Mouse (Mus musculus) fat pad, adult 2 months (tissue): ENCODE results near the gene Pfkp.
A peak's percentile ranks its signal among the peaks of the same experiment; 100 is the strongest.

Source experiments
- DNase-seq: peaks from one replicate; pipeline ENCODE4 v3.0.0-alpha.2; 2011; ENCODE audit warnings: low read depth, low spot score; ENCODE audit errors: extremely low read depth

Pfkp gene

DNA sequence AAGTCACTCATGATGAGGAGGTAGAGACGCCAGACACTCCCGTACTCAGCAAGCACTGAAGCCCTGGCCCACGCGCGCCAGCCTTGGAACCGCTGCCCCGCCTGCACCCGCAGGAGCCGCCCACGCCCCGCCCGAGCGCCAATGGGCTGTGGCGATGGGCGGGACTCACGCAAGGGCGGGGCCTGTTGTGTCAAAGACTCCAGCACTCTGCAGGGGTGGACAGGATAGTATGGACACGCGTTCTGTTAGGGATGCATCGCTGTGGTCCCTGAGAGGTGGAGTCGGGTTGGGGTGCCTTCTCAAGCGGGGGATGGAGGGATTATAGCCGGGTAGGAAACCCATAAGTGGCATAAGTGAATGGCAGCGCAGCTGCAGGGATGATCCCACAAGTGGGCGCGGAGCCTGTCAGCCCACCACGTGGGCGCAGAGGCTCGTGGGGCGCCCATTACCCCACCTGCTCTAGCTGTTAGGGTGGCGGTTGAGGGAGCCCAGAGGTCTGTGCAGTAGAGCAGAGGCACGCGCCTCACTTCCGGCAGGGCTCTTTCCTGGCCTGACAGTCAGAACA, at the start of gene Pfkp:
Gene Pfkp (minus strand): TSS at position 109 of the 565 bp plus-strand sequence.
- DNase-seq = no peak

DNA sequence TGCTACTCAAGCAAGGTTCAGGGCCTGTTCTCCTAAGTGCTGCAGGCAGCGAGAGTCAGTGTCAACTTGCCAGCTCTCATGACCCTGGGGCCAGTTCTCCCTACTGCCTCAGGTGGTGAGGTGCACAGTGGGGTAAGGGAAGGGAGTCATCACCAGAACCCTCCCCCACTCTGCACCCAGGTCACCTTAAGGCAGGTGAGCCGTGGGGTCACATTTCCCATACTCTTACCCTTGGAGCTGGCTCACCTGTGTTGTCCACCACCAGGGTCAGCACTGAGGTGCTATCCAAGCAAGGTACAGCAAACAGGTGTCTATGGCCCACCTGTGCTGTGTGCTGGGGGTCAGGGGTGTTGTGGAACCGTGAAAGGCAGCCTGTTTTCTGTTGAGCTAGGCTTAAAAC, 42.0 kb upstream of the Pfkp start:
- no peak for DNase-seq

DNA sequence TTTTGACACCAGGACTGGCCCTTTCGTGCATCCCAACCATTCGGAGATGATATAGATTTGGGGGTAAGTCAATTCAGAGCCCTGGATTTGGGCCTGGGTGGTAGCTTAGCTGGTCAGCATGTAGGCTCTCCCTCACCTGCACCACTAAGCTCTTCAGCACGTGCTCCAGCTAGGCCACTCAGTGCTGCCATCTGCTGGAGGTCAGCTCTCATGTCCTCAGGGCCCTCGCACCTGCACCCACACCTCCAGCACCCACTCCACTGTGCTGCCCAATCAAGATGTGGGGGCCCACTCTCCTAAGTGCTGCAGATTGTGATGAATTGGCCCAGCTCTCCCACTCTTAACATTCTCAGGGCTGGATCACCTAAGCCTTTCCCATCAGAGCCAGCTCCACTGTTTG, 41.4 kb upstream of the Pfkp start:
- no peak for DNase-seq

DNA sequence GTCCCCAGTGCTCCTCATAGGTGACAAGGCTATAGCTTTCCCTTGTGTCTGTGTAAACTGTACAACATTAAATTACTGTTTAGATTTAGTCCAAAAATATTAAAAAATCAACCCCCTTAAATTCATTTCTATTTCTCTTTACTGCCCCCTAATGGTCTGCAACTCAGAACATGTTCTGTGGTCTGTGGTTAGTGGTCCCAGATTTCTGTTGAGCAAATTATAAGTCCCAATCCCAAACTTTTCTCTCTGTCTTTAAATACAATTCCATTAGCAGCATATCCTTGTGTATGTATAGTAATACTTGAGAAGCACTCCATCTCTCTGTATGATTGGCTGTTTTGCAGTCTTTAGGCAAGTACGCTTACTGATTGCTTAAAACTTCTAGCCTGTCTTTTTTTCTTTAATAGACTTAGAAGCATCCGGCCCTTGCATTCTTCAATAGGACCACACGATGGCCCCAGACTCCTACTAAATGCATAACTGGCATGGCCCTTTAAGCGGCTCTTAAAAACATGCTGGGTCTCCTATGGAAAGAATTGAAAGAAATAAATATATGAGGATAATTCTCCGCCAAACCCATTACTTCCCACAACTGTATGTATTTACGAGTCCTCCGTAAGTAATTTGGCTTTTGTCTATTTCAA, 40.3 kb upstream of the Pfkp start:
- DNase-seq = no peak

DNA sequence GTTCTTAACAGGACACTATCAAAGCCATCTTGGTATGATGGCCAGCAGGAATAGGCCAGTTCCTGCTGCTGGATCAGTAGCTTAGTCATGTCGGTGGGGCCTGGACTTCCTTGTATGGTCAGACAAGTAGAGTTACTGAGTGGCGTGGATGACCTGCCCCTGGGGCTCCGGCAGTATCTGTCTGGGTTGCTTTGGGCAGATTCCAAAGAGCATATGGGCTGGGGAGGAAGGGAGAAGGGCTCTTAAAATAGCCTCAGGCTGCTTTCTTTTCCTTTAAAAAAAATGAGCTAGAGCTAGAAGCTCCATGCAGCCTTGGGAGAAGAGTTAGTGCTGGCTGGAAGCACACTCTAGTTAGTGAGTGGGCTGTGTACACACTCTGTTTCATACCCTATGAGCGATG, 18.3 kb upstream of the Pfkp start:
- no peak for DNase-seq

DNA sequence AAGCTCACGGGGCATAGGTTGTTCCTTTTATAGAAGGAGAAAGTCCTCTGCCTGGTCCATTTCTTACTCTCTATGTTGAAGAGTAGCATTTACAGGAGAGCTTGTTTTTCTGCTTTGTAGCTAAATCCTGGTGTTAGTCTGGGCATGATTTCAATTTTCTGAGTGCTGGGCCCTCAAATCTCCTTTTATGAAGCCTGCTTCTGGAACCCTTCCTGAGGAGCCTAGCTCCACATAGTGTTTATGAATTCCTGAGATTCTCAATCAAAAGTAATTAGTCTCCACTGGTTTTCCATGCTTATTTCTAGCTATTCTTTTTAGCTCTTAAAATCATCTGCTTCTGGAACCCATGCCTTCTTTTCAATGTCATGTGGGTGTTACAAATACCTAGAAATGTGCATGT, 16.9 kb upstream of the Pfkp start:
- no peak for DNase-seq

DNA sequence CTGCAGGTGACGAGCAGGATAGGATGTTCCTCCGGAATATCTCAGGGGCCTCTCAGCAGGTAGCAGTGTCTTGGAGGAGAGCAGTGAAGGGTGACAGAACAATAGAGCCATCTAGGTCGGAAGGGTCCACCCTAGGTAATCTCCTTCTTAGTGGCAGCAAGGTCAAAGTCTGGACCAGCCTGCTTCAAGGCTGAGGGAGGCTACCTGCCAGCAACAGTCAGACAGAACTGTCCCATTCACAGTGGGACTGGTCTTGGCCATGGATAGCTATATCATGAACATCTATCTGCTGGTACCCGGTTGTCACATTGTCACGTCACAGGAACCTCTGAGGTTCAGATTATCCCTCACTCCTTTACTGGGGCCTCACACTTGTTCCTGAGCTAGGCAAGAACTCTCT, 15.6 kb upstream of the Pfkp start:
- no peak for DNase-seq

GRCm38 (mm10) chr13:6659314-6659713, 10.7 kb upstream of the Pfkp start:
- peak; percentile 54 for DNase-seq

- no peak for DNase-seq
These were observed 8.7 kb upstream of the Pfkp start for GRCm38 (mm10) chr13:6657300-6657699.

DNA sequence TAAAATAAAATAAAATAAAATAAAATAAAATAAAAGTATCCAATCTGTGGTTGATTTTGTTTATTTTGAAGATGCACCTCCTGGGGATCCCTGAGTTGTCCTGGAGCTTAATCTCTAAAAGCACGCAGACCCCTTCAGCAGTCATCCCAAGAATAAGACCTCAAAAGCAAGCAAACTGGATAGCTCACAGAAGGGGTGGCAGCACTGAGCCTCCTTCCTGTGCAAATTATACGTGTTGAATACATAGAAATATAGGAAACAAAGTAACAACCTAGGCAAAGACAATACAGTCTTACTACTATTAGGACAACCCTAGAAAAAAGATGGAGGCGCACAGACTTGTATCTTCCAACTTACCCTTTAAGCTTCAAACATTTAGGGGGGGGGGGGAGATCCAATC, 965 bp upstream of the Pfkp start:
- no peak for DNase-seq

DNA sequence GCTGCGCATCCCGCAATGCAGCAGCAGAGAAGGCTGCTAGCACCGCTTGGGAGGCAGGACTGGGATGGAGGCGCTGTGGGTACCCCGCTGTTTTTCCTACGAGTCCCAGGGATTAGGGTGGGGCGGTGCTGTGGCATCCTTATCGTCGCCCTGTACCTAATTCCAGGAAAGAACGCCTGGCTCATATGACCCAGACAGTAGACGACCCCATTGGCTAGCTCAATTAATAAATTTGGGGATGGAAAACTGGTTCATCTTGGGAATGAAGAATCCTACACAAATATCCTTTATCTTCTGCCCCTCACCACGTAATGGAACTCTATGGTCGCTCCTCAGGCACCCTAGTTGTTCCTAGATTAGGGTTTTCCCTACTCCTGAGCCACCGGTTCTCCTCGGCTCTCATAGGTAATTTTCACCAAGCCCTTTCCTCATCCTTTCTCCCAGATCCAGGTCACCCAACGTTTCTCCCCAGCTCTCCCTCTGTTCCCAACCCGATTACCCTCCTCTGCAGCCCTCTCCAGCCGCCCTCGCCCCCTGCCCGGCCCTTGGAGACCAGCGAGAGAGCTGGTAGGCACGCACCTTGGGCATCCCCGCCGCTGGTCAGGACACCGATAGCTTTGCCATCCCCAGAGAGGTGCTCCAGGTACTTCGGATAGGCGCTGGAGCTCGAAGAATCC, 447 bp downstream of the Pfkp start:
- no peak for DNase-seq

GRCm38 (mm10) chr13:6647067-6647991, 1.2 kb downstream of the Pfkp start:
- DNase-seq = no peak

GRCm38 (mm10) chr13:6646674-6647066, 1.9 kb downstream of the Pfkp start:
- DNase-seq = no peak

DNA sequence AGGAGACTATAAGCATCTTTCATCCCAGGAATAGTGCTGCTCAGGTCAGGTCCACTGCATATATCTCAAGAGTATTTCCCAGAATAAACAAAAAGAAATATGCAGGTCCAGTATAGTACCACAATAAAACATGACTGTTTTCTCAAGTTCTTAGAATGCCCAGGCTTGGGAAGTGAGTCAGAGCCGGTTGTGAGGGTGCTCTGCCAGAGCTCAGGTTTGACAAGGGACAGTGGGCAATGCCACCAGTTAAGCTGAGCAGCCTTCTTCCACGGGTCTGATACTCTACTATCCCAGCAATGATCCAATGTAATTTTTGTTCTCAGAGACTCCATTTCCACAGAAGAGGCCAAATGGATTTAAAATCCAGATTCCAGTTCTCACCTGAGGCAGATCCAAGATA, 2.3 kb downstream of the Pfkp start:
- DNase-seq = no peak

GRCm38 (mm10) chr13:6643968-6644367, 4.6 kb downstream of the Pfkp start:
- DNase-seq = no peak

- DNase-seq = no peak
These were observed 5.6 kb downstream of the Pfkp start for GRCm38 (mm10) chr13:6643026-6643425.

DNA sequence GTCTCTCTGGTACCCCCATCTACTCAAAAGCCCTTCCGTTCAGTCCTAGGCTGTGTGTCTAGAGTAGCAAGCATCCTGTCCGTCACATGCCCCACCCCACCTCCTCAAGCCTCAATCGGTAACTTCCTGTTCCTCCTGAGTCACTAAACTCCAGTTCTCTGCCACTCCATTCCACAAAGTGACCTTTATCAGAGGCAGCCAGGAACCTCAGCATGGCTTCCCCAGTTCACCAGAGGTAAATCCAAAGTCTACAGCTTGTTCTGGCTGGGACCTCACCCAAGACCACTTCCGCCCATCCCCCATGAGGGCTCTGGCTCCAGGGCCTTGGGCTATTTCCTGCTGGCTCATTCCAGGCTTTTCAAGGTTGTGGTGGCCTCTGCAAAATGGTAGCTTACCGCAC, 6.1 kb downstream of the Pfkp start:
- DNase-seq = no peak

DNA sequence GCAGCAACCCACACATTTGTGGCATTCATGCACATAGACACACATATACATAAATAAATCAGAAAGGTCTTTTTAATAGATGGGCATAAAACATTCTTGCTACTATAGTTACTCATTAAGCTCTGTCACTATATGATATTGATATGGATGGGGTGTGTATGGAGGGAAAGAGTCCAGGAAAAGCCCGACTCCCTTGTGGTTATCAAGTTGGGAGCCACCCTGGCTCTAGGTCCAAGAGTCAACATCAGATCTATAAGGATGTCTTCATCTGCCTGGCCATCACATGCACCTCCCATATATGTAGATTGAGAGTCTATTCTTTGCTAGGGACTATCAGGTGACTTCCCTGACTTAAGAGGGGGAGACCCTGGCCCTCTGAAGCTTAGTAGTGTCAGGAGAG, 7.1 kb downstream of the Pfkp start:
- no peak for DNase-seq

- no peak for DNase-seq
These were observed 9.0 kb downstream of the Pfkp start for GRCm38 (mm10) chr13:6639507-6640030.

DNA sequence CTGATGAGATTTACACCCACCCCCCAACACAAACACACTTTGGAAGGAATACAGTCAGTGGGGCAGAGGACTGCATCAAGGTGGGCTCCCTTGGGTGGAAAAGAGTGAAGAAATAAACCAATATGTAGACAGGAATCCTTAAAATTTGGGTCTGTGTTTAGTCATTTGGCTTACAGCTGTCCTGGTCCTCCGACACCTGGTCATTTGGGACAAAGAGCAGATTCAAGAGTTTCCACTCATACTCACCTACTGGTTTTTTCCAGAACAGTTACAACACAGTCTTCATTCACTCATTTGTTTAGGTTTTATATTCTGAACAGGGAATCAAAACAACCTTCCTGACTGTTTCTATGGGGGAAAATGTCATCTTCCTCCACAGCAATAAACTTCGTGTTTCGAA, 9.6 kb downstream of the Pfkp start:
- DNase-seq = no peak

DNA sequence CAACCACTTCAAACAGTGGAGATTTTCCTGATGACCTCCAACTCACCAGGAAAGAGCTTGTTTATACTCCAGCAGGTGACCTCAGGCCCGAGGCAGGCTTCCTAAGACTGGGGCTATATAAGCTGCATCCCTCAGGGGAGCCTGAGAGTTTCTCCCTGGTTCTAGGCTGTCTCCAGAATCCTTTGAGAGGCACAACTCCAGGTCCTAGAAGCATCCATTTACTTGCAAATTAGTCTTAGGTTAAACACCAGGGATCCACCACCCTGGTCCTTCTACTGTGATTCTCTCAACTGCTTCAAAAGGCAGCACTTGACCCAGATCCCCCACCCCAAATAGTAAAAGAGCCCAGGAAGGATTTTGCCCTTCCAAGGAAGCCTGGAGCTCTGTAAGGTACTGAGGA, 10.2 kb downstream of the Pfkp start:
- DNase-seq = no peak
